In genomic region chr12:72761230-72761648, GRCm38 (mm10) we compare ENCODE assay signal across 8 mouse cellular contexts. TPM values are rescaled to one million over a fixed set of nuclear protein-coding genes. Genes with fewer than 3 reads are reported as not detected.
DNase-seq lines count a peak whose midpoint lies in the region; ATAC-seq lines count a peak whose summit lies in the region.

No protein-coding gene starts in this region.

- peak overlapping the region; percentile 99 for H3K27ac ChIP-seq in lung, embryonic 15.5 days
- peak overlapping the region; percentile 99 for H3K27ac ChIP-seq in embryonic facial prominence, embryonic 15.5 days (replicated peaks)
- H3K27ac ChIP-seq in intestine, embryonic 16.5 days (ENCODE audit: low read length), result peak overlapping the region; percentile 99
- H3K27ac ChIP-seq in neural tube, embryonic 13.5 days (replicated peaks), result peak overlapping the region; percentile 98

- WGBS in lung, embryonic 15.5 days, result 0% methylated on average over 24 of the region's 71 CpGs
- WGBS in embryonic facial prominence, embryonic 15.5 days, result under 1% methylated on average over 28 of the region's 71 CpGs
- WGBS in intestine, embryonic 16.5 days, result 0% methylated on average over 5 of the region's 71 CpGs
- WGBS in neural tube, embryonic 13.5 days, result 2% methylated on average over 39 of the region's 71 CpGs

- no peaks in the 10 kb centered on the region for H3K9me3 ChIP-seq in lung, embryonic 15.5 days
- H3K9me3 ChIP-seq in embryonic facial prominence, embryonic 15.5 days (replicated peaks), result no peaks in the 10 kb centered on the region
- no peaks in the 10 kb centered on the region for H3K9me3 ChIP-seq in intestine, embryonic 16.5 days (ENCODE audit: control insufficient read depth, low read length)
- H3K9me3 ChIP-seq in neural tube, embryonic 13.5 days, result no peaks in the 10 kb centered on the region

- H3K27me3 ChIP-seq in lung, embryonic 15.5 days, result no peaks in the 10 kb centered on the region
- H3K27me3 ChIP-seq in embryonic facial prominence, embryonic 15.5 days, result no peaks in the 10 kb centered on the region
- H3K27me3 ChIP-seq in intestine, embryonic 16.5 days (replicated peaks; ENCODE audit: control insufficient read depth, insufficient read depth, low read length), result no peaks in the 10 kb centered on the region
- H3K27me3 ChIP-seq in neural tube, embryonic 13.5 days, result no peaks in the 10 kb centered on the region

- peak overlapping the region; percentile 53 for H3K4me2 ChIP-seq in lung, embryonic 15.5 days
- peak overlapping the region; percentile 79 for H3K4me2 ChIP-seq in embryonic facial prominence, embryonic 15.5 days (replicated peaks)
- peak overlapping the region; percentile 52; the same call in 1 of the 2 replicates for H3K4me2 ChIP-seq in intestine, embryonic 16.5 days (ENCODE audit: low read depth, low read length)
- peak overlapping the region; percentile 82 for H3K4me2 ChIP-seq in neural tube, embryonic 13.5 days

- no peak for DNase-seq in lung, postnatal 4 days
- no peak for DNase-seq in c-Kit-positive CD71-positive TER-119-positive erythroid progenitor cells, embryonic 14.5 days (ENCODE audit: low spot score)
- no peak for DNase-seq in gastrocnemius, postnatal 25 days
- DNase-seq in ovary, postnatal 14 days (ENCODE audit: low spot score), result no peak

- ATAC-seq in lung, embryonic 15.5 days (ENCODE audit: borderline replicate concordance, extremely low read depth, low FRiP score, low TSS enrichment), result peak; percentile 72
- ATAC-seq in embryonic facial prominence, embryonic 15.5 days (ENCODE audit: insufficient number of reproducible peaks, low FRiP score, low TSS enrichment, low read depth), result peak; percentile 63
- ATAC-seq in intestine, embryonic 16.5 days, result peak; percentile 76
- ATAC-seq in neural tube, embryonic 13.5 days (ENCODE audit: low read depth), result peak; percentile 76; the same call in 1 of the 2 replicates

- H3K4me1 ChIP-seq in lung, embryonic 15.5 days, result peaks cover 18% of the 10 kb centered on the region
- H3K4me1 ChIP-seq in embryonic facial prominence, embryonic 15.5 days, result peaks cover 17% of the 10 kb centered on the region
- peaks cover 14% of the 10 kb centered on the region for H3K4me1 ChIP-seq in intestine, embryonic 16.5 days (ENCODE audit: control insufficient read depth, insufficient read depth, low read length)
- peaks cover 48% of the 10 kb centered on the region for H3K4me1 ChIP-seq in neural tube, embryonic 13.5 days (replicated peaks)

- peak overlapping the region; percentile 98 for H3K9ac ChIP-seq in lung, embryonic 15.5 days
- peak overlapping the region; percentile 99 for H3K9ac ChIP-seq in embryonic facial prominence, embryonic 15.5 days
- H3K9ac ChIP-seq in intestine, embryonic 16.5 days (ENCODE audit: low read depth, low read length), result peak overlapping the region; percentile 98
- peak overlapping the region; percentile 100 for H3K9ac ChIP-seq in neural tube, embryonic 13.5 days

- peak overlapping the region; percentile 95 for H3K4me3 ChIP-seq in lung, embryonic 15.5 days
- peak overlapping the region; percentile 86 for H3K4me3 ChIP-seq in embryonic facial prominence, embryonic 15.5 days (replicated peaks)
- H3K4me3 ChIP-seq in intestine, embryonic 16.5 days (ENCODE audit: low read length), result peak overlapping the region; percentile 86
- H3K4me3 ChIP-seq in neural tube, embryonic 13.5 days, result peak overlapping the region; percentile 90

- no peaks in the 10 kb centered on the region for H3K36me3 ChIP-seq in lung, embryonic 15.5 days
- H3K36me3 ChIP-seq in embryonic facial prominence, embryonic 15.5 days, result no peaks in the 10 kb centered on the region
- H3K36me3 ChIP-seq in intestine, embryonic 16.5 days (ENCODE audit: control insufficient read depth, insufficient read depth, low read length), result no peaks in the 10 kb centered on the region
- no peaks in the 10 kb centered on the region for H3K36me3 ChIP-seq in neural tube, embryonic 13.5 days

RNA-seq across cellular contexts. Expression of gene Ppm1a, which starts 4.0 kb away (rescaled TPM):
- polyA plus RNA-seq in lung, embryonic 15.5 days (2015; fragmentation: Nextera tagmentation; extraction: Ambion mirVana), result 40.1 and 44.2 TPM in 2 replicates
- 55.4 and 55.6 TPM in 2 replicates for polyA plus RNA-seq in embryonic facial prominence, embryonic 15.5 days (2015; fragmentation: Nextera tagmentation; extraction: Ambion mirVana)
- polyA plus RNA-seq in intestine, embryonic 16.5 days (2015; fragmentation: Nextera tagmentation; extraction: Ambion mirVana), result 20.0 and 21.2 TPM in 2 replicates
- polyA plus RNA-seq in neural tube, embryonic 13.5 days (2015; fragmentation: Nextera tagmentation; extraction: Ambion mirVana), result 75.4 and 77.2 TPM in 2 replicates
- total RNA-seq in gastrocnemius, postnatal 25 days (2021), result 100 to 1,000 TPM; 215 to 234 TPM
